Mouse (Mus musculus) neural tube, embryonic 15.5 days (tissue): Measurements from ENCODE around the gene Zbtb46. TPM values are rescaled to one million over a fixed set of nuclear protein-coding genes. Genes with fewer than 3 reads are reported as not detected.

Experiments
- ATAC-seq: fragments of 200-750 bp; cut with Nextera tagmentation; 2 replicates; pipeline ENCODE4 v1.8.0; 2017; ENCODE audit warnings: mild to moderate bottlenecking, moderate TSS enrichment, moderate library complexity; ENCODE audit not compliant: low FRiP score
- H3K27ac ChIP-seq: fragments of 300-500 bp; sonication (generic); replicated peaks from 2 replicates; pipeline ENCODE4 v1.5.1; 2015; ENCODE audit warnings: mild to moderate bottlenecking, inconsistent platforms
- H3K27me3 ChIP-seq: fragments of 300-500 bp; sonication (generic); replicated peaks from 2 replicates; pipeline ENCODE4 v1.6.1; 2015; ENCODE audit warnings: inconsistent platforms
- H3K36me3 ChIP-seq: fragments of 300-500 bp; sonication (generic); 2 replicates; pipeline ENCODE4 v1.6.1; 2015; ENCODE audit warnings: inconsistent platforms
- H3K4me1 ChIP-seq: fragments of 300-500 bp; sonication (generic); 2 replicates; pipeline ENCODE4 v1.6.1; 2015; ENCODE audit warnings: inconsistent platforms
- H3K4me2 ChIP-seq: fragments of 300-500 bp; sonication (generic); 2 replicates; pipeline ENCODE4 v1.6.1; 2015; ENCODE audit warnings: inconsistent platforms, mild to moderate bottlenecking, moderate library complexity
- H3K4me3 ChIP-seq: fragments of 300-500 bp; sonication (generic); replicated peaks from 2 replicates; pipeline ENCODE4 v1.5.1; 2015; ENCODE audit warnings: mild to moderate bottlenecking, inconsistent platforms
- H3K9ac ChIP-seq: fragments of 300-500 bp; sonication (generic); replicated peaks from 2 replicates; pipeline ENCODE4 v1.6.1; 2015; ENCODE audit warnings: mild to moderate bottlenecking, inconsistent platforms
- H3K9me3 ChIP-seq: fragments of 300-500 bp; sonication (generic); replicated peaks from 2 replicates; pipeline ENCODE4 v1.6.1; 2016; ENCODE audit warnings: inconsistent platforms
- whole genome bisulfite sequencing: fragments of 180-500 bp; shearing (Covaris S2); methylation state at CpG from one replicate; pipeline ENCODE4 v1.1.7; 2015; ENCODE audit warnings: mixed read lengths; 5-methylcytosine and 5-hydroxymethylcytosine counted together
- polyA plus RNA-seq: library from polyadenylated mRNA; unstranded; fragments of >200 nt; fragmentation: Nextera tagmentation; extraction: Ambion mirVana; gene quantifications from 2 replicates; pipeline ENCODE4 v1.2.1, GENCODE M21; 2015

Zbtb46 gene
- polyA plus RNA-seq, 1 experiment from 2014 or later, result 19.7 TPM

GRCm38 (mm10) chr2:181487338-181488277, 28.4 kb upstream of the Zbtb46 start:
- Histone ChIP-seq H3K4me1 (peaks cover 15% of the 10 kb centered on the region), H3K9me3 (no peaks in the 10 kb centered on the region), H3K36me3 (no peaks in the 10 kb centered on the region), H3K4me3 (no peak overlapping the region), H3K9ac (no peak overlapping the region), H3K27me3 (no peaks in the 10 kb centered on the region), H3K27ac (peak overlapping the region; percentile 42), H3K4me2 (no peak overlapping the region)
- ATAC-seq, result no peak; the same call in 1 of the 2 replicates
- WGBS, result 28% methylated on average over 5 of the region's 5 CpGs

GRCm38 (mm10) chr2:181485741-181486140, 26.5 kb upstream of the Zbtb46 start:
- no peaks in the 10 kb centered on the region for H3K27me3 ChIP-seq
- no peak overlapping the region for H3K27ac ChIP-seq
- no peak for ATAC-seq

DNA sequence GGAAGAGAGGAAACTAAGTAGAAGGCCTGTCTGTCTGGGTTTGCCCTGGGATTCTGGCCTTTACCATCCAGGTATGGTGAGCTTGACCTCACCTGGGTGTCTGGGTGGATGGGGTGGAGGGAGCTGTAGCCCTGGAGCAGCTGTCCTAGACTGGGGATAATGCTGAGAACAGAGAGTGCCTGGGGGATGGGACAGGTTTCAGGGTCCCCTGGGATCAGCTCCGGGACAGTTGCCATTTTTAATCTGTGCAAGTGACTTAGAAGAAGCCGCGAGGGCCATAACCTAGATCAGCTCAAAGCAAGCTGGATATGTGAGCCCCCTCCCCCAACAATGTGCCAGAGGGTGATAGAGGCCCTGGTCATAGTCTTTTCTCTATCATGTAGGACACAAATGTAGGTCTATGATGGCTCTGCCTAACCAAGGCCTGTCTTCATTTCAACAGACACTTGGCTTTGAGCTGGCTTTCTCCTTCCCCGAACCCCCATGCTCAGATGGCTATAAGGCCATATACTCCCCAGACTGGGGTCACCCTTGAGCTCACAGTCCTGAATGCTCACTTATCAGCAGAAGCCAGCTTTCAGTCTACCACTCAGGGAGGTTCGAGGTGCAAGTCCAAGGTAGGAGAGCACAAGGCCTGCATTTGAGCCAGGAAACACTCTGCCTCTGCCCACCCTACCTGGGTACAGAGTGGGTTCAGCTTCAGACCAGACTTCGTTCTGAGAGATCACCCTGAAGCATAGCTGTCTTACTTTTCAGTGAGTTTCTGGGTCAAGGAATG, 25.4 kb upstream of the Zbtb46 start:
- Histone ChIP-seq H3K9ac (no peak overlapping the region), H3K4me1 (peaks cover 15% of the 10 kb centered on the region), H3K27me3 (0 out of 2 replicates have a peak, but pooled peaks cover 2% of the 10 kb centered on the region), H3K4me2 (no peak overlapping the region), H3K27ac (no peak overlapping the region), H3K4me3 (no peak overlapping the region), H3K9me3 (no peaks in the 10 kb centered on the region), H3K36me3 (no peaks in the 10 kb centered on the region)
- 71% methylated on average over 6 of the region's 6 CpGs for WGBS
- ATAC-seq, result no peak

More at GRCm38 (mm10) chr2:181485741-181486140, 26.5 kb upstream of the Zbtb46 start:
- no peaks in the 10 kb centered on the region for H3K9me3 ChIP-seq
- 11% methylated on average over 1 of the region's 1 CpGs for WGBS
- H3K9ac ChIP-seq, result no peak overlapping the region
- H3K4me3 ChIP-seq, result no peak overlapping the region
- H3K4me2 ChIP-seq, result no peak overlapping the region
- H3K4me1 ChIP-seq, result peaks cover 15% of the 10 kb centered on the region
- no peaks in the 10 kb centered on the region for H3K36me3 ChIP-seq

DNA sequence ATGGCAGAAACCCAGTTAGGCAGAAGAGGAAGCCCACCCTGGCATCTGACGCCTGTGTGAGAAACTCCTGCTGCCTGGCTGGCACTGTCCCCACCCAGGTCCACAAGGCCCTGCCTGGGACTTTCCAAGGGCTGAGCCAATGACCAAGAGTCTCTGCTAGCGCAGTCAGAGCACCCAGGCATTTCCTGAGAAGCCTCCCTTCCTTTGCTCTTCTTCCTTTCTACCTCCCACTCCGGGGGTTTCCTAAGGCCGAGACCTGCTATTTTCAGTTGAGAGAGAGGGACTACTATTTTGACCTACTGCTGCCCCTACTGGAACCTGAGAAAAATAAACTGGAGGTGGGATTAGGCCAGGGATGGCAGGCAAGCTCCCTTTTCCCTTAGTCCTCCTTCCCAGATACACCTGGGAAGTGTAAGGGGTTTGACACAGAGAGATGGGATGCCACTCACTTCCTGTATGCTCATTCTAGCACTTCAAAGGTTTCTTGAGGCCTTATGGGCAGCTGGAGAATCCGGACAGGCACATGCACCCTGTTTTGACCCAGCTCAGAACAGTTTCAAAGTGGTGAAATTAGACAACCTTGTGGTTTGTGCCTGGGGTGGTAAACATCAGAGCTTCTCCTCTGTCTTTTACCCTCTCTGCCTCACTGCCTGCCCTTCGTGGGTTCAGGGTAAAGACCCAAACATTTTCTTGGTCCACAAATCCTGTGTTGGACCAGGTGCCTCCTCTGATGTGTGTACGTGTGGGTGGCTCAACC, 24.5 kb upstream of the Zbtb46 start:
- H3K27ac ChIP-seq, result no peak overlapping the region
- WGBS, result 37% methylated on average over 7 of the region's 7 CpGs
- no peaks in the 10 kb centered on the region for H3K9me3 ChIP-seq
- no peak overlapping the region for H3K4me2 ChIP-seq
- H3K27me3 ChIP-seq, result 0 out of 2 replicates have a peak, but pooled peaks cover 3% of the 10 kb centered on the region
- H3K4me3 ChIP-seq, result no peak overlapping the region
- ATAC-seq, result no peak
- H3K9ac ChIP-seq, result no peak overlapping the region
- H3K36me3 ChIP-seq, result no peaks in the 10 kb centered on the region
- H3K4me1 ChIP-seq, result peaks cover 15% of the 10 kb centered on the region

GRCm38 (mm10) chr2:181483120-181483519, 23.9 kb upstream of the Zbtb46 start:
- no peaks in the 10 kb centered on the region for H3K9me3 ChIP-seq
- no peak overlapping the region for H3K9ac ChIP-seq
- H3K27ac ChIP-seq, result no peak overlapping the region
- ATAC-seq, result no peak
- 69% methylated on average over 2 of the region's 2 CpGs for WGBS
- H3K4me1 ChIP-seq, result peaks cover 15% of the 10 kb centered on the region
- H3K4me2 ChIP-seq, result no peak overlapping the region
- 0 out of 2 replicates have a peak, but pooled peaks cover 3% of the 10 kb centered on the region for H3K27me3 ChIP-seq
- no peak overlapping the region for H3K4me3 ChIP-seq
- H3K36me3 ChIP-seq, result no peaks in the 10 kb centered on the region

- Histone ChIP-seq H3K4me1 (no peaks in the 10 kb centered on the region), H3K4me2 (no peak overlapping the region), H3K36me3 (no peaks in the 10 kb centered on the region), H3K27me3 (no peaks in the 10 kb centered on the region), H3K27ac (no peak overlapping the region), H3K9ac (no peak overlapping the region), H3K4me3 (no peak overlapping the region), H3K9me3 (no peaks in the 10 kb centered on the region)
- WGBS, result 94% methylated on average over 1 of the region's 1 CpGs
- no peak for ATAC-seq
These were observed 13.1 kb upstream of the Zbtb46 start for GRCm38 (mm10) chr2:181472256-181472827.

- Histone ChIP-seq H3K9ac (no peak overlapping the region), H3K9me3 (no peaks in the 10 kb centered on the region), H3K27me3 (no peaks in the 10 kb centered on the region), H3K4me3 (no peak overlapping the region), H3K36me3 (no peaks in the 10 kb centered on the region), H3K4me2 (no peak overlapping the region), H3K27ac (no peak overlapping the region), H3K4me1 (no peaks in the 10 kb centered on the region)
- 47% methylated on average over 5 of the region's 5 CpGs for WGBS
- ATAC-seq, result no peak
These were observed 12.0 kb upstream of the Zbtb46 start for GRCm38 (mm10) chr2:181471246-181471645.

GRCm38 (mm10) chr2:181470285-181470684, 11.1 kb upstream of the Zbtb46 start:
- Histone ChIP-seq H3K9me3 (no peaks in the 10 kb centered on the region), H3K9ac (no peak overlapping the region), H3K4me2 (no peak overlapping the region), H3K4me1 (no peaks in the 10 kb centered on the region), H3K4me3 (no peak overlapping the region), H3K36me3 (no peaks in the 10 kb centered on the region), H3K27ac (no peak overlapping the region), H3K27me3 (no peaks in the 10 kb centered on the region)
- WGBS, result 84% methylated on average over 2 of the region's 2 CpGs
- no peak for ATAC-seq

DNA sequence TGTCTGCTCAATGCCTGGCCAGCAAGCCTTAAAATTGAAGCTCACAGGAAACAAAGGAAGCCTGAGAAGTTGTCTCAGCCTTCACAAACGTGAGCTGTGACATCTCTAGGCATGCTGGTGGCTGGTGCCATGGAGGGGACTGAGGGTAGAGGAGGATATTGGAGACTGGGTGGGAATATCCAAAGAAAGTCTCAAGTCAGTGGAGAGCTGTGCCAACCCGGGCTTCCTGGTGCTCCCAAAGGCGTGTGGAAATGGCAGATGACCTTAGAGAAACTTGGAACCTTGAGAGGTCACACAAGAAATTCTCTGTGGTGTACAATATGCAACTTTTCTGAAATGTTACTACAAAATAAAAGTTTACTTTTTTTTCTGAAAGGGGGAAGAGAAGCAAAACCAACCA, 6.2 kb upstream of the Zbtb46 start:
- Histone ChIP-seq H3K27ac (no peak overlapping the region), H3K27me3 (no peaks in the 10 kb centered on the region), H3K9me3 (no peaks in the 10 kb centered on the region), H3K4me1 (peaks cover 4% of the 10 kb centered on the region), H3K36me3 (no peaks in the 10 kb centered on the region), H3K4me3 (no peak overlapping the region), H3K9ac (no peak overlapping the region), H3K4me2 (no peak overlapping the region)
- ATAC-seq, result no peak
- 63% methylated on average over 3 of the region's 3 CpGs for WGBS

DNA sequence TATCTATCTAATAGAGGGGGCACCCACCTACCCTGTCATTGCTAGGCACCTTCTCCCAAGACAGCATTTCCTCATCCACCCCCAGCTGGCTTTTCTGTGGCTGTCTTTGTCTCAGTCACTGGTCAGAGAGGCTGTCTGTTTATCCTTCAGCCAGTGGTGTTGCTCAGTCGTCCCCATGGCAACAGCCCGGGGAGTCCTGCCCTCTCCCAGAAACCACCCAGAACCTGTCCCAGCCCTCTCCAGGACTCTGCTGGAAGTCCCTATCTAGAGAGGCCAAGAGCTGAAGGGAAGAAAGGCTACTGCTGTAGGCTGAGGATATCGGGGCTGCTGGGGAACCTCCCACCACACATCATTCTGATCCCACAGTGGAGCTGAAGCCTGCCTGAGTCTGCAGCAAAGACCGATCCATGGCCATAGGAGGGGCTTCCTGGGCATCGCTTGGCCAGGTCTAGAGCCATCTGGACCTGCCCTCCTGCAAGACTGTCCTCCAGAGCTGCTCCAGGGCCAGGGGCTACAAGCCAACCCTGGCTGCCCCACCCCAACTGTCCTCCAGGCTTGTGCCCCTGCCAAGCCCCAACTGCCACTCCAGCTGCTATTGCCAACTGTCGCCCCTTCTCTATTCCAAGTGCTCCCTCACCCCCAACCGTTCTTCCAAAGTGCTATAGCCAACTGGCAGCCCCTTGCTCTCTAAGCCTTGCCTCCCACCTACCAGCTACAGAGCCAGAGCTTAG, 3.9 kb upstream of the Zbtb46 start:
- H3K4me2 ChIP-seq, result peak overlapping the region; percentile 17; the same call in 1 of the 2 replicates

More for the DNA sequence above, 3.9 kb upstream of the Zbtb46 start:
- Histone ChIP-seq H3K27me3 (no peaks in the 10 kb centered on the region), H3K4me1 (peaks cover 17% of the 10 kb centered on the region), H3K4me3 (no peak overlapping the region), H3K9ac (no peak overlapping the region), H3K9me3 (no peaks in the 10 kb centered on the region), H3K36me3 (no peaks in the 10 kb centered on the region), H3K27ac (no peak overlapping the region; the same call in 1 of the 2 replicates)
- ATAC-seq, result no peak
- 39% methylated on average over 7 of the region's 7 CpGs for WGBS
